In the genomic region with DNA sequence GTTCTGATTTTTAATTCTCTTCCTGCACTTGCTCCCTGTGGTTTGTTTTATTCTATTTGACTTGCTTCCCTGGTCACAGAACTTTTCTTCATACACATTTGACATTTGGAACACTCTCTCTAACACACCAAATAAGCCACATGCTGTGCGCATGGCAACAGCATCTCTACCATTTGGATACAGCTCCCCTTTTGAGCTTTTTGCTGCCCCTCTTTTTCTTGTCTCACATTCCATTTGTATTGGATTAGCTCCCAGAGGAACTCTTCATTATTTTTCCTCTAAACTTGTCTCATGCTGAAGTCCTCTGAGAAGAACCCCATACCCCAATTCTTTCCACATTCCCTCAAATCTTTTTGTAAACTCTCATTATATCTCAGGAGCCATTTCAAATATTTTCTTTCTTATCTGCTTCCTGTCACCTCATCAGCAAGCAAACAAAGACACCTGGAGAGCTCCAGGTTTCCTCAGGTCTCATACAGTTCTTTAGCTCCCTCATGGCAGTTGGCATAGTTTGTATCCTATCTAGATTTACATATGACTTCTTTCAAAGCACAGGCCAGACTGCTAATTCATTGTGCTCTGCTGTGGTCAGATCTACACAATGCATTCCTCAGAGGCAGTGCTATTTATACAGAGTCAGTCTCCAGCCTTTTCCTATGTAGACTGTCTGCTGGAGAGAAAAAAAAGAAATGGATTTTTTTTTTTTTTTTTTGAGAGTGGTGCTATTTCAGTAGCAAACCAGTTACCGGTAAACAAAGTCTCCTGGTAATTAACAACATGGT, we compare ENCODE assay signal across 10 mouse cellular contexts. TPM values are rescaled to one million over a fixed set of nuclear protein-coding genes. Genes with fewer than 3 reads are reported as not detected.
DNase-seq lines count a peak whose midpoint lies in the region; ATAC-seq and TF ChIP-seq lines count a peak whose summit lies in the region.
"Had no signal": no experiment of that assay in that cellular context is flagged by ENCODE, and none has a peak within 500 bp of the region (broad histone marks: within the 10 kb centered on the region; RNA-seq: fewer than 3 reads in every experiment).

No protein-coding gene starts in this region.

- H3K27me3 ChIP-seq in limb, embryonic 14.5 days (ENCODE audit: control insufficient read depth, insufficient read depth, low read length), result no peaks in the 10 kb centered on the region
- no peaks in the 10 kb centered on the region for H3K27me3 ChIP-seq in limb, embryonic 10.5 days (ENCODE audit: low read depth, poor library complexity, severe bottlenecking)
- H3K27me3 ChIP-seq in hindbrain, embryonic 10.5 days (ENCODE audit: insufficient read depth, poor library complexity, severe bottlenecking), result no peaks in the 10 kb centered on the region
- H3K27me3 ChIP-seq in midbrain, embryonic 15.5 days (replicated peaks), result no peaks in the 10 kb centered on the region
- H3K27me3 ChIP-seq in liver, postnatal 0 days (ENCODE audit: insufficient read depth, low read length), result no peaks in the 10 kb centered on the region

- no peaks in the 10 kb centered on the region for H3K36me3 ChIP-seq in limb, embryonic 14.5 days (ENCODE audit: control insufficient read depth, insufficient read depth, low read length)
- no peaks in the 10 kb centered on the region for H3K36me3 ChIP-seq in limb, embryonic 10.5 days
- no peaks in the 10 kb centered on the region for H3K36me3 ChIP-seq in hindbrain, embryonic 10.5 days
- no peaks in the 10 kb centered on the region for H3K36me3 ChIP-seq in midbrain, embryonic 15.5 days (replicated peaks)
- no peaks in the 10 kb centered on the region for H3K36me3 ChIP-seq in liver, postnatal 0 days (replicated peaks; ENCODE audit: insufficient read depth, low read length)

- H3K4me1 ChIP-seq in limb, embryonic 14.5 days (ENCODE audit: control insufficient read depth, insufficient read depth, low read length), result no peaks in the 10 kb centered on the region
- H3K4me1 ChIP-seq in limb, embryonic 10.5 days, result no peaks in the 10 kb centered on the region
- H3K4me1 ChIP-seq in hindbrain, embryonic 10.5 days (replicated peaks), result peaks cover 30% of the 10 kb centered on the region
- H3K4me1 ChIP-seq in midbrain, embryonic 15.5 days, result peaks cover 6% of the 10 kb centered on the region; the same call in 1 of the 2 replicates
- H3K4me1 ChIP-seq in liver, postnatal 0 days (ENCODE audit: insufficient read depth), result no peaks in the 10 kb centered on the region

- TF ChIP-seq POLR2A in limb, embryonic 14.5 days (IDR thresholded peaks at IDR 0.05; ENCODE audit: borderline replicate concordance, extremely low read depth, insufficient read depth, insufficient read length), result no peak
- no peak for TF ChIP-seq POLR2A in brain, embryonic 14.5 days (IDR thresholded peaks at IDR 0.05; ENCODE audit: borderline replicate concordance, extremely low read depth, insufficient read depth, insufficient read length, poor library complexity, severe bottlenecking)

- H3K9ac ChIP-seq in limb, embryonic 14.5 days (ENCODE audit: low read depth, low read length, severe bottlenecking), result no peak overlapping the region
- no peak overlapping the region for H3K9ac ChIP-seq in midbrain, embryonic 15.5 days
- H3K9ac ChIP-seq in liver, postnatal 0 days (replicated peaks), result no peak overlapping the region
- H3K9ac ChIP-seq: liver, embryonic 14.5 days had no signal

- no peak overlapping the region for H3K27ac ChIP-seq in limb, embryonic 14.5 days (replicated peaks; ENCODE audit: low read depth, low read length)
- H3K27ac ChIP-seq in limb, embryonic 10.5 days, result no peak overlapping the region
- peak overlapping the region; percentile 78 for H3K27ac ChIP-seq in hindbrain, embryonic 10.5 days
- 0 out of 2 replicates have a peak overlapping the region, but pooled peaks have one; percentile 16 for H3K27ac ChIP-seq in midbrain, embryonic 15.5 days
- H3K27ac ChIP-seq in liver, postnatal 0 days (ENCODE audit: low read depth), result no peak overlapping the region
- H3K27ac ChIP-seq: liver, embryonic 14.5 days had no signal

- DNase-seq in limb, embryonic 14.5 days (ENCODE audit: low spot score), result no peak
- no peak for DNase-seq in limb, embryonic 10.5 days (ENCODE audit: low spot score)
- DNase-seq in brain, embryonic 14.5 days (ENCODE audit: low read depth), result peak; percentile 79
- peak; percentile 40 for DNase-seq in hindbrain, embryonic 10.5 days (ENCODE audit: low spot score)
- no peak for DNase-seq in liver, postnatal 0 days
- DNase-seq in kidney, postnatal 25 days, result no peak
- DNase-seq in ovary, adult 18-20 months (ENCODE audit: low spot score), result no peak
- DNase-seq: right cerebral cortex, postnatal 4 days had no signal

- no peak for TF ChIP-seq EP300 in liver, postnatal 0 days (IDR thresholded peaks at IDR 0.05; ENCODE audit: low read depth)

- 85% methylated on average over 2 of the region's 2 CpGs for WGBS in limb, embryonic 14.5 days
- WGBS in limb, embryonic 10.5 days, result 81% methylated on average over 2 of the region's 2 CpGs
- WGBS in hindbrain, embryonic 10.5 days, result 40% methylated on average over 2 of the region's 2 CpGs
- 11% methylated on average over 2 of the region's 2 CpGs for WGBS in midbrain, embryonic 15.5 days
- 80% methylated on average over 2 of the region's 2 CpGs for WGBS in liver, postnatal 0 days (ENCODE audit: insufficient replicate concordance)

- no peak for TF ChIP-seq CTCF in brain, embryonic 14.5 days (IDR thresholded peaks at IDR 0.05; ENCODE audit: borderline replicate concordance, extremely low read depth, insufficient read depth, insufficient read length)
- TF ChIP-seq CTCF in liver, postnatal 0 days (IDR thresholded peaks at IDR 0.05; ENCODE audit: low read depth), result no peak

- 0 out of 2 replicates have a peak, but pooled peaks have one; percentile 70 for ATAC-seq in limb, embryonic 14.5 days (ENCODE audit: low FRiP score, low read depth)
- ATAC-seq in midbrain, embryonic 15.5 days (replicated peaks), result peak; percentile 94
- ATAC-seq in liver, postnatal 0 days, result no peak

- H3K9me3 ChIP-seq in limb, embryonic 14.5 days (ENCODE audit: control insufficient read depth, low read length), result no peaks in the 10 kb centered on the region
- H3K9me3 ChIP-seq in limb, embryonic 10.5 days (replicated peaks), result no peaks in the 10 kb centered on the region
- no peaks in the 10 kb centered on the region for H3K9me3 ChIP-seq in hindbrain, embryonic 10.5 days
- H3K9me3 ChIP-seq in midbrain, embryonic 15.5 days, result no peaks in the 10 kb centered on the region
- no peaks in the 10 kb centered on the region for H3K9me3 ChIP-seq in liver, postnatal 0 days (ENCODE audit: low read length)

- no peak overlapping the region for H3K4me3 ChIP-seq in limb, embryonic 14.5 days (replicated peaks; ENCODE audit: low read length)
- no peak overlapping the region for H3K4me3 ChIP-seq in limb, embryonic 10.5 days
- H3K4me3 ChIP-seq in hindbrain, embryonic 10.5 days, result no peak overlapping the region
- no peak overlapping the region for H3K4me3 ChIP-seq in midbrain, embryonic 15.5 days
- H3K4me3 ChIP-seq in liver, postnatal 0 days (ENCODE audit: low read depth, low read length), result no peak overlapping the region

- no peak overlapping the region for H3K4me2 ChIP-seq in limb, embryonic 14.5 days (replicated peaks; ENCODE audit: low read depth, low read length, severe bottlenecking)
- no peak overlapping the region for H3K4me2 ChIP-seq in midbrain, embryonic 15.5 days
- no peak overlapping the region for H3K4me2 ChIP-seq in liver, postnatal 0 days (ENCODE audit: low read depth, low read length)

RNA-seq across cellular contexts. Expression of gene Uchl5, which starts 43.2 kb away (rescaled TPM):
- polyA plus RNA-seq in limb, embryonic 14.5 days (2012; rRNA removed), result 11.8 and 19.9 TPM in 2 replicates
- 57.5 and 63.8 TPM in 2 replicates for polyA plus RNA-seq in limb, embryonic 14.5 days (2014; fragmentation: Nextera tagmentation; extraction: Ambion mirVana)
- polyA plus RNA-seq in limb, embryonic 10.5 days (2016; fragmentation: Nextera tagmentation; extraction: Ambion mirVana), result 114 and 116 TPM in 2 replicates
- 14.4 and 16.3 TPM in 2 replicates for polyA plus RNA-seq in brain, embryonic 14.5 days (2012; rRNA removed)
- polyA plus RNA-seq in hindbrain, embryonic 10.5 days (2016; fragmentation: Nextera tagmentation; extraction: Ambion mirVana), result 78.4 and 106 TPM in 2 replicates
- 63.0 and 68.6 TPM in 2 replicates for polyA plus RNA-seq in midbrain, embryonic 15.5 days (2015; fragmentation: Nextera tagmentation; extraction: Ambion mirVana)
- polyA plus RNA-seq in liver, postnatal 0 days (2015; fragmentation: Nextera tagmentation; extraction: Ambion mirVana), result 45.3 and 47.5 TPM in 2 replicates

RNA-seq across cellular contexts. Expression of gene Trove2, which starts 43.4 kb away (rescaled TPM):
- polyA plus RNA-seq in limb, embryonic 14.5 days (2012; rRNA removed), result 7.1 and 7.2 TPM in 2 replicates
- 18.7 and 20.5 TPM in 2 replicates for polyA plus RNA-seq in limb, embryonic 14.5 days (2014; fragmentation: Nextera tagmentation; extraction: Ambion mirVana)
- polyA plus RNA-seq in limb, embryonic 10.5 days (2016; fragmentation: Nextera tagmentation; extraction: Ambion mirVana), result 17.3 and 23.6 TPM in 2 replicates
- 15.1 and 18.5 TPM in 2 replicates for polyA plus RNA-seq in brain, embryonic 14.5 days (2012; rRNA removed)
- 26.5 and 33.5 TPM in 2 replicates for polyA plus RNA-seq in hindbrain, embryonic 10.5 days (2016; fragmentation: Nextera tagmentation; extraction: Ambion mirVana)
- 34.6 and 36.0 TPM in 2 replicates for polyA plus RNA-seq in midbrain, embryonic 15.5 days (2015; fragmentation: Nextera tagmentation; extraction: Ambion mirVana)
- polyA plus RNA-seq in liver, postnatal 0 days (2015; fragmentation: Nextera tagmentation; extraction: Ambion mirVana), result 1.4 and 1.6 TPM in 2 replicates

Comparison
In these comparisons a context has a peak if more than half of its experiments do, and no peak if none do; other contexts are left out.
1. DNase-seq: peak in brain, embryonic 14.5 days (single experiment) and hindbrain, embryonic 10.5 days (single experiment); none in limb, embryonic 14.5 days (single experiment), limb, embryonic 10.5 days (single experiment), liver, postnatal 0 days (single experiment), kidney, postnatal 25 days (0 of 2) and ovary, adult 18-20 months (single experiment).
2. H3K27ac ChIP-seq: peak in hindbrain, embryonic 10.5 days (single experiment) and midbrain, embryonic 15.5 days (single experiment); none in limb, embryonic 14.5 days (single experiment), limb, embryonic 10.5 days (single experiment) and liver, postnatal 0 days (single experiment).